Mouse (Mus musculus): ENCODE data around the gene Rph3al.
A peak's percentile ranks its signal among the peaks of the same experiment; 100 is the strongest.

Rph3al gene

DNA sequence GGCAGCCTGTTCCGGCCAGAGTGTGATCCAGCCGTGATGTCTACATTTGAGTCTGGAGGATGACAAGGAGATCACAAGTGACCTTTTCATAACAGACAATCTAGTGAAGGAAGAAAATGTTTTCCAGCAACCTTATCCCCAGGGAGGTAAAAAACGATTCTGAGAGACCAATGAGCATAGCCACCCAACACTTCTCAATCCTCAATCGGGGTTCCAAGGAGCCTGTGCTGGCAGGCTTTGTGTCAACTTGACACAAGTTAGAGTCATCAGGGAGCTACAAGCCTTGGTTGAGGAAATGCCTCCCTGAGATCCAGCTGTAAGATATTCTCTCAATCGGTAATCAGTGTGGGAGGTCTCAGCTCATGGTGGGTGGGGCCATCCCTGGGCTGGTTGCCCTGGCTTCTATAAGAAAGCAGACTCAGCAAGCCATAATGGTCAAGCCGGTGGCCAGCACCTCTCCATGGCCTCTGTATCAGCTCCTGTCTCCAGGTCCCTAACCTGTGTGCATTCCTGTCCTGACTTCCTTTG is at the start of gene Rph3al:
Gene Rph3al (minus strand): TSS at position 51 of the 528 bp plus-strand sequence.
- DNase-seq: no peak

- peak; percentile 69 for DNase-seq
Observed at GRCm38 (mm10) chr11:75985948-75986347, 47.7 kb upstream of the Rph3al start.

GRCm38 (mm10) chr11:75984581-75984980 is 46.4 kb upstream of the Rph3al start:
- DNase-seq: no peak

GRCm38 (mm10) chr11:75983194-75983593 is 45.0 kb upstream of the Rph3al start:
- no peak for DNase-seq

- no peak for DNase-seq
Observed at GRCm38 (mm10) chr11:75980413-75980812, 42.2 kb upstream of the Rph3al start.

DNA sequence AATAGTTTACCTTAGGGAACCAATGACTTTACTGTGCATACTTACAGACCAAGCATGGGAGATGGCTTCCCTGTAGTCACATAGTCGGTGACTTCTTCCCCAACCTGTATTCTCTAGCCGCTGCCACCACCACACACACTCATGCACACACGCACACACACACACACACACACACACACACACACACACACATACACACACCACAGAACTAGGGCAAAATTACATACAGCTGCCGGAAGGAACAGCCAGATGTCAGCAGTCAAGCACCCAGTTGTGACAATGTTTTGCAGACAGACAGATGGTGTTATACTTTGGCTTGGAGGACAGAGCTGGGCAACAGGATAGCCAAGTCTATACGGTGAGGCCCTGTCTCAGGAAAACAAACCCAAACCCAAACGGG is 39.8 kb upstream of the Rph3al start:
- no peak for DNase-seq

DNA sequence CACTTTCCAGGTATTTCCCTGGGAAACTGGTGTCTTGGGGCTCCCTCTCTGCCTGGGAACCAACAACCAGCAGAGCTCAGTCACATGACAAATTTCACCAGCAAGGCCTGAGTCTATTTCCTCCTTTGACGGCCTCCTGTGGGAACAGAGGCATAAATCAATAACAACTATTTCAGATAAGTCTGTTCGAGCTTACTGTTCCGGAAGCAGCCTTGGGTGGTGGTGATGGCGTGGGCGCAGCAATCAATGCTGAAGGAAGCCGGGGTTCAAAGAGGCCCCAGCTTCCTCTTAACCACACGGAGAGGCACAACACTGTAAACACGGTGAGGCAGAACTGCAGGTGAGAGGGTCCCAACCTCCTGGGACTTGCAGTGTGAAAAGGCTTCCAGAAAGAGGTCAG is 38.5 kb upstream of the Rph3al start:
- DNase-seq: no peak

DNA sequence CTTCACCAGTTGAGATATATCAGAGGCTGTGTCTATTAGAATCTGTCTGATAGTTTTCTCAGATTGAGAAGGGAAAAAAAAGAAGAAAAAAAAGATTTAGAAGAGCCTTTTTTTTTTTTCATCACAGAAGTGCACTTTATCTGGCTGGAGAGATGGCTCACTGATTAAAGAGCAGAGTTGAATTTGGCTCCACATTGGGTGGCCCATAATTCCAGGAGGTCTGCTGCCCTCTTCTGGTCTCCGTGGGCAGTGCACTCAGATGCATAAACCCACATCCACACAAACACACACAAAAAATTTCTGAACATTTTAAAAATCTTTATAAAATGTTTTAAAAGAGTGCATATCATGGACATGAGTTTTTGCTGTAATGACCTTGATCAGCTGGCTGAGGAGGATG is 35.8 kb upstream of the Rph3al start:
- DNase-seq: no peak

- DNase-seq: no peak
Observed at GRCm38 (mm10) chr11:75972916-75973567, 34.8 kb upstream of the Rph3al start.

GRCm38 (mm10) chr11:75972188-75972587 is 34.0 kb upstream of the Rph3al start:
- peak; percentile 38 for DNase-seq

DNA sequence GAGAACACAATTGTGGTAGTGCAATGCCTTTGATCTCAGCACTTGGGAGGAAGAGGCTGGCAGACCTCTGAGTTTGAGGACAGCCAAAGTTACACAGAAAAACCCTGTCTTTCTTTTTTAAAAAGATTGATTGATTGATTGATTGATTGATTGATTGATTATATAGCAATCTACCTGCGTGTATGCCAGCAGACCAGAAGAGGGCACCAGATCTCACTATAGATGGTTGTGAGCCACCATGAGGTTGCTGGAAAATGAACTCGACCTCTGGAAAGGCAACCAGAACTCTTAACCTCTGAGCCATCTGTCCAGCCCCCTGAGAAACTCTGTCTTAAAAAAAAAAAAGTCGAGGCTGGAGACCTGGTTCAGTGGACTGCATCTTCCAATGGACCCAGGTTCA is 32.4 kb upstream of the Rph3al start:
- no peak for DNase-seq

- DNase-seq: no peak
Observed at GRCm38 (mm10) chr11:75968761-75969160, 30.5 kb upstream of the Rph3al start.

DNA sequence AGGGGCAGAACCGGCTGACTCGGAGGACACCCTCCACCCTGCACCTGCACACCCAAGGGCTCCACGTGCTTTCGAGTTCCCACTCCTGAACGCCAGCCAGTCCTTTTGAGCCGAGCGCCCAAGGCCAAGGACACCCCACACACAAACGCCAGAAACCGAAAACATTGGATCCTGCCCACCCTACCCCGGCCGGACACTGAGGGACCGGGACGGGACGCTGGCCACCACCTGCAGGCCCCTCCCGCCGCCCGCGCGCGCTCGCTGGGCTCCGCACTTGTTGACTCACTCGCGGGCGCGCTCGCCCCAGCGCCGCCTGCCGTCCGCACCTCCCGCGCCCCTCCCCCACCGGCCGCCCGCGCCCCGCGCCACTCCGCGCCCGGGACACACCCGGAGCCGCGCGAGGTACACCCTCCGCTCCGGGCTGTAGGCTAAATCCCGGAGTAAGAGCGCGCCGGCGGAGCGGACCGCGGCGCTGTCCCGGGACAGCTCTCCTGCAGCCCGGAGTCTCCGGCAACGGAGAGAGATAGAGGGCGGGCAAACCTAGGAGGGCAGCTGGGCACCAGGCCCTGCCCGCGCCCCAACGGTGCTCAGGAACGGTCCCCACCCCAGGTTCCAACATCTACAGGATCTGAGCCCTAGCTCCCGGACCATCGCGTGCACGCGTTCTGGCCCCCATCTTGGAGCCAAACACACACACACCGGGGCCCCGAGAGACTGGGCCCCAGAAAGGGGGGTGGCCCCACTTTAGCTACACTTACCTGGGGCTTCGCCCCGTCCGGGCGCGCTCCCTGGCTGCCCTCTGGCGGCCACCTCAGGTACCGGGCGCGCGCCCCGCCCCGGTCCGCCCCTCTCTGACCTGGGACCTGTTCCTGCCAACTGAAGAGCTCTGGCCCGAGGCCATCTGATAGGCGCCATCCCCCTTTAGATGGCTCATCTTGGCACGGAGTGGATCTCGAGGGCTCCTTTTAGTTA is 28.5 kb upstream of the Rph3al start:
- peak; percentile 35 for DNase-seq

- no peak for DNase-seq
Observed at GRCm38 (mm10) chr11:75965674-75966400, 27.6 kb upstream of the Rph3al start.

- no peak for DNase-seq
Observed at GRCm38 (mm10) chr11:75964476-75964730, 26.2 kb upstream of the Rph3al start.

- DNase-seq: peak; percentile 47
Observed at GRCm38 (mm10) chr11:75963730-75964475, 25.7 kb upstream of the Rph3al start.

DNA sequence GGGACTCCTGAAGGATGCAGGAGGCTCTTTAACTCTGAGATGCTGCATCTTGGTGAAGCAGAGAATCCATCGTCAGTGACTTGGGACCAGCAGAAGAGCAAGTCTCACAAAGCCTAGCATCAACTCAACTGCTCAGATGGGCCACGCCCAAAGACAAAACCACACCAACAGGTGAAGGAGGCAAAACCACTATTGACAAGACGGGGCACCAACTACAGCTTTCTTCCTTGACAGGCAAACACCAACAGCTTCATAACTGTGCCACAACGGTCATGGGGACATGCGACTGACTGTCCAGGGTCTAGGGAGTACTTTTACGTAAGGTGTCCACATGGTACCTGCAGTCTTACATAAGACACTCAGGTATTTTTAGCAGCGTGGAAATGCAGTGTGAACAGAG is 23.6 kb upstream of the Rph3al start:
- no peak for DNase-seq

GRCm38 (mm10) chr11:75957124-75957832 is 19.0 kb upstream of the Rph3al start:
- DNase-seq: no peak

- DNase-seq: no peak
Observed at GRCm38 (mm10) chr11:75956651-75957050, 18.4 kb upstream of the Rph3al start.

GRCm38 (mm10) chr11:75954896-75955295 is 16.7 kb upstream of the Rph3al start:
- DNase-seq: no peak

GRCm38 (mm10) chr11:75951895-75952294 is 13.7 kb upstream of the Rph3al start:
- no peak for DNase-seq

DNA sequence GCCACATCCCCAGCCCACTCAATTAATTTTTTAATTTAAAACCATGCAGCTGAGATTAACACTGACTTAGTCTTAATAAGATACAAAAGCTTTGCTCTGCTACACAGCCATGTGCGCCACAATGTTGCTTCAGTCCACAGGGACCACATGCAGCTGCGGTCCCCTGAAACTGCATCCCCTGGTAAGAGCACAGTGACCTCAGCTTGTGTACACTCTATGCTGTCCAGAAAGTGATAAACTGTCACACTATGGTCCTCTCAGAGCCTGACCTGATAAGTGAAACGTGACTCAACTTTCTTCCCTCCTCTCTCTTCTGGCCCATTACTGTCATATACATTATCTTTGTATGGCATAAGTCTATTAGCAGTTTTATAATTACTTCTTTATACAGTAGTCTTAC is 12.2 kb upstream of the Rph3al start:
- no peak for DNase-seq

Measured in layer of hippocampus, adult 9-11 months (tissue).